Mouse (Mus musculus) embryonic facial prominence, embryonic 14.5 days (tissue): ENCODE measurements around the gene Gm21969. TPM values are rescaled to one million over a fixed set of nuclear protein-coding genes. Genes with fewer than 3 reads are reported as not detected.

Experiments
- ATAC-seq: fragments of 200-750 bp; cut with Nextera tagmentation; 2 replicates; pipeline ENCODE4 v1.8.0; 2017; ENCODE audit warnings: low read depth, moderate number of reproducible peaks, moderate TSS enrichment
- DNase-seq: peaks from one replicate; pipeline ENCODE4 v3.0.0-alpha.2; 2015; ENCODE audit warnings: low spot score
- H3K27ac ChIP-seq: fragments of 300-500 bp; sonication (generic); replicated peaks from 2 replicates; pipeline ENCODE4 v1.5.1; 2014; ENCODE audit warnings: low read depth, mild to moderate bottlenecking, low read length, moderate library complexity
- H3K27me3 ChIP-seq: fragments of 300-500 bp; sonication (generic); replicated peaks from 2 replicates; pipeline ENCODE4 v1.6.1; 2014; ENCODE audit warnings: low read length; ENCODE audit not compliant: control insufficient read depth, insufficient read depth
- H3K36me3 ChIP-seq: fragments of 300-500 bp; sonication (generic); 2 replicates; pipeline ENCODE4 v1.6.1; 2014; ENCODE audit warnings: low read length, mixed read lengths; ENCODE audit not compliant: control insufficient read depth, insufficient read depth
- H3K4me1 ChIP-seq: fragments of 300-500 bp; sonication (generic); 2 replicates; pipeline ENCODE4 v1.6.1; 2014; ENCODE audit warnings: antibody characterized with exemption, low read length; ENCODE audit not compliant: control insufficient read depth, insufficient read depth
- H3K4me2 ChIP-seq: fragments of 300-500 bp; sonication (generic); 2 replicates; pipeline ENCODE4 v1.6.1; 2014; ENCODE audit warnings: low read depth, mild to moderate bottlenecking, low read length, moderate library complexity, mixed read lengths
- H3K4me3 ChIP-seq: fragments of 300-500 bp; sonication (generic); 2 replicates; pipeline ENCODE4 v1.5.1; 2014; ENCODE audit warnings: low read depth, mild to moderate bottlenecking, low read length
- H3K9ac ChIP-seq: fragments of 300-500 bp; sonication (generic); 2 replicates; pipeline ENCODE4 v1.6.1; 2014; ENCODE audit warnings: low read depth, mild to moderate bottlenecking, low read length, moderate library complexity, mixed read lengths
- H3K9me3 ChIP-seq: fragments of 300-500 bp; sonication (generic); 2 replicates; pipeline ENCODE4 v1.6.1; 2016; ENCODE audit warnings: low read length; ENCODE audit not compliant: control insufficient read depth
- WGBS: fragments of 180-500 bp; shearing (Covaris S2); extraction: QIAGEN DNeasy Blood & Tissue Kit; methylation state at CpG from one replicate; pipeline ENCODE4 v1.1.7; 2014; 5-methylcytosine and 5-hydroxymethylcytosine counted together
- polyA plus RNA-seq: library from polyadenylated mRNA; unstranded; fragments of >200 nt; fragmentation: Nextera tagmentation; extraction: Ambion mirVana; gene quantifications from 2 replicates; pipeline ENCODE4 v1.2.1, GENCODE M21; 2014

Gm21969 gene
- polyA plus RNA-seq, 1 experiment from 2014 or later: not detected

DNA sequence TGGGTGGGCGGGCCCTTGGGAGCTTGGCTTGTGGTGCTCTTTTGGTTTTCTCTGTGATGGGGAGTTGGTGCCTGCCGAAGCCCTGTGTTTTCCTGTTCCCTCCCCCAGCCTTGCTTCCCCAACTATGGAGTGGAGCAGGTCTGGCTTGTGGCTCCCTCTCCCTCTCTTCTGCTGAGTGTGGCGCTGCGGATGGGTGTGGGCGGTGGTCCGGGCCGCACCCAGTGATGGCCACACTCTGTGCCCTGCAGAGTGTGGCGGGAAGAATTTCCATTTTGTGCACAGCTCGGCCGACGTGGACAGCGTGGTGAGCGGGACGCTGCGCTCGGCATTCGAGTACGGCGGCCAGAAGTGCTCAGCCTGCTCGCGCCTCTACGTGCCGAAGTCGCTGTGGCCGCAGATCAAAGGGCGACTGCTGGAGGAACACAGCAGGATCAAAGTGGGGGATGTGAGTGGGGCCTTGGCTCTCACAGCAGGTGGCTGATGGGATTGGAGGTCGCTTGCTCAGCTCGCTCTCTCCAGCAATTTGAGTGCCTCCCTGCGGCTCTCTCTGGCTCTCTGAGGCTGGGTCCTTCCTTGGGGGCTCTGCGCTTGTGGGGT lies 38.9 kb downstream of the Gm21969 start:
- WGBS: 8% methylated on average over 22 of the region's 30 CpGs
- peaks cover 8% of the 10 kb centered on the region for H3K4me1 ChIP-seq
- H3K9ac ChIP-seq: peak overlapping the region; percentile 26; the same call in 1 of the 2 replicates
- H3K27me3 ChIP-seq: peaks cover 18% of the 10 kb centered on the region
- no peaks in the 10 kb centered on the region for H3K9me3 ChIP-seq
- no peak overlapping the region for H3K27ac ChIP-seq
- peak overlapping the region; percentile 48 for H3K4me2 ChIP-seq
- ATAC-seq (peak; percentile 30; the same call in 1 of the 2 replicates), DNase-seq (peak; percentile 40)
- H3K36me3 ChIP-seq: peaks cover 30% of the 10 kb centered on the region; the same call in 1 of the 2 replicates
- H3K4me3 ChIP-seq: peak overlapping the region; percentile 16

DNA sequence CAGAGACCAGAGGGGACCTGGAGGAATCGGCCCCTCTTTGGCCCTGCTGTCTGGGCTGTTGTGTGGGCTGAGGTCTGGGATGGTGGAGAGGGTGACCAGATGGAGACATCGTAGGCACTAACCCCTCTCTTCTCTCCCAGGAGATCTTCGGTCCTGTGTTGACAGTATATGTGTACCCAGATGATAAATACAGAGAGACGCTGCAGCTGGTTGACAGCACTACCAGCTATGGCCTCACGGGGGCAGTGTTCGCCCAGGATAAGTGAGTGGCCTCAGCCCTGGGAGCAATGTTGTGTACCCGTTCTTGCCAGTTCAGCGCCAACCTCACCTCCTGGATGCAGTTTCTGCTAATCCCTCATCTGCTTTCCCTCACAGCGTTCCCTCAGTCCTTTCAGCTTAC lies 41.0 kb downstream of the Gm21969 start:
- Histone ChIP-seq H3K36me3 (peaks cover 35% of the 10 kb centered on the region), H3K4me1 (peaks cover 8% of the 10 kb centered on the region), H3K4me3 (no peak overlapping the region), H3K9ac (no peak overlapping the region), H3K9me3 (no peaks in the 10 kb centered on the region), H3K4me2 (no peak overlapping the region), H3K27me3 (peaks cover 18% of the 10 kb centered on the region), H3K27ac (no peak overlapping the region)
- whole genome bisulfite sequencing: 14% methylated on average over 9 of the region's 9 CpGs
- ATAC-seq (0 out of 2 replicates have a peak, but pooled peaks have one; percentile 23), DNase-seq (peak; percentile 79)

DNA sequence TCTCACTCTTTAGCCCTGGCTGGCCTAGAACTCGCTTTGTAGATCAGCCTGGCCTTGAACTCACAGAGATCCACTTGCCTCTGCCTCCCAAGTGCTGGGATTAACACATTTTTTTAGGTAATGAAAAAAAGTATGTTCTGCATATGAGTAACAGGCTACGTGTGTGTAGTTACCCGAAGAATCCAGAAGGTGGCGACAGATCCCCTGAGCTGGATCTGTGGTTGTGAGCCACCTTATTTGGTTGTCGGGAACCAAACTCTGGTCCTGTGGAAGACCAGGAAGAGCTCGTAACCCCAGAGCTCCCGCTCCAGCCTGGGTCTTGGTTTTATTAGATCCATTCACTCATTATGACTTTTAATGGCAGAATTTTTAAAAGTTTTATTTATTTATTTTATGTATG lies 43.9 kb downstream of the Gm21969 start:
- H3K4me3 ChIP-seq: no peak overlapping the region
- 83% methylated on average over 7 of the region's 7 CpGs for whole genome bisulfite sequencing
- no peak overlapping the region for H3K9ac ChIP-seq
- peaks cover 35% of the 10 kb centered on the region for H3K36me3 ChIP-seq
- ATAC-seq (no peak), DNase-seq (no peak)
- H3K9me3 ChIP-seq: no peaks in the 10 kb centered on the region
- no peak overlapping the region for H3K27ac ChIP-seq
- peaks cover 3% of the 10 kb centered on the region for H3K4me1 ChIP-seq
- peaks cover 10% of the 10 kb centered on the region for H3K27me3 ChIP-seq
- H3K4me2 ChIP-seq: no peak overlapping the region

DNA sequence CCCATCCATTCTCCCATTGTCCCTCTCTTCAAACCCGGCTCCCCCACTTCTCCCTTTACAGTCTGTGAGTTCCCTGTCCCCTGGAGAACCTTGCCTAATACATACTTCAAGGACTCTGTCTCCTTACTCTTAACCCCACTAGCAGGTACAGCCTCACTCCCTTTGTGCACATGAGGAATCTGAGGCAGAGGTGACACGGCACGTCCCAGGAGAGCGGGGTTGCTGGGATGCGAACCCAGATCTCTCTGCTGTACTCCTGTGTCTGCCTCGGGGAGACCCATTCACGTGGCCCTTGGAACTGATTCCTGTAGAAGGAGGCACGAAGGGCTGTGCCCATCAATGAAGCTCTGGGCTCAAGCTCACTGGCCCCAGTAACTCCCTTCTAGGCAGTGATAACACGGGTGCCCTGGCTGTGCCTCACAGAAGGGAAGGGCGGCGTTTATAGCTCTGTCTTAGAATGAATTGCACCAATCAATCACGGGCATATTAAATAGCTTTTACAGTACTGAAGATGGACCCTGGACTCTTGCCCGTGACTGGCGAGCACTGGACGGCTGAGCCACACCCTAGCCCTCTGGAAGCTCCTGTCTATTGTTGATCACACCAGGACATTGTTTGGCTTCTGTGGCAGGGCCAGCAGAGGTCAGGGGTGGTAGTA lies 47.2 kb downstream of the Gm21969 start:
- Histone ChIP-seq H3K9ac (no peak overlapping the region), H3K9me3 (no peaks in the 10 kb centered on the region), H3K4me1 (no peaks in the 10 kb centered on the region), H3K4me2 (no peak overlapping the region), H3K27ac (no peak overlapping the region), H3K36me3 (peaks cover 24% of the 10 kb centered on the region), H3K27me3 (no peaks in the 10 kb centered on the region), H3K4me3 (no peak overlapping the region)
- DNase-seq (no peak), ATAC-seq (no peak)
- WGBS: 80% methylated on average over 15 of the region's 15 CpGs

GRCm38 (mm10) chr4:139650907-139651306 lies 47.9 kb downstream of the Gm21969 start:
- ATAC-seq: no peak
- Histone ChIP-seq H3K27me3 (no peaks in the 10 kb centered on the region), H3K9me3 (no peaks in the 10 kb centered on the region), H3K4me3 (no peak overlapping the region), H3K4me1 (no peaks in the 10 kb centered on the region), H3K36me3 (peaks cover 17% of the 10 kb centered on the region), H3K27ac (no peak overlapping the region), H3K9ac (no peak overlapping the region), H3K4me2 (no peak overlapping the region)
- DNase-seq: no peak
- WGBS: 69% methylated on average over 11 of the region's 11 CpGs

GRCm38 (mm10) chr4:139653238-139653637 lies 50.3 kb downstream of the Gm21969 start, which contains the start of gene Tas1r2:
Tas1r2 (plus strand) TSS chr4:139653538.
- ATAC-seq: no peak
- H3K4me1 ChIP-seq: no peaks in the 10 kb centered on the region
- 93% methylated on average over 8 of the region's 8 CpGs for WGBS

DNA sequence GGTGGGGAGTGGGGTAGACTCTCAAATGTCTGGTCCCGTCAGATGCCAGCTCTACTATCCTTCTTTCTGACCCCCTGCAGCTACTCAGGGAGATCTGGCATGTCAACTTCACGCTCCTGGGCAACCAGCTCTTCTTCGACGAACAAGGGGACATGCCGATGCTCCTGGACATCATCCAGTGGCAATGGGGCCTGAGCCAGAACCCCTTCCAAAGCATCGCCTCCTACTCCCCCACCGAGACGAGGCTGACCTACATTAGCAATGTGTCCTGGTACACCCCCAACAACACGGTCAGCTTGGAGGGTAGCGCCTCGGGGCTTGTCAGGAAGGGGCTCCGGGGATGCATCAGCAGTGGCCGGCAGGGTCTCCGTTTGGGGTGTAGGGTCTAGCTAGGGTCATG lies 58.9 kb downstream of the Gm21969 start:
- DNase-seq: no peak
- H3K36me3 ChIP-seq: no peaks in the 10 kb centered on the region
- H3K4me1 ChIP-seq: no peaks in the 10 kb centered on the region
- WGBS: 82% methylated on average over 13 of the region's 14 CpGs
- no peak overlapping the region for H3K4me2 ChIP-seq
- ATAC-seq: no peak
- no peak overlapping the region for H3K4me3 ChIP-seq
- no peaks in the 10 kb centered on the region for H3K27me3 ChIP-seq
- H3K27ac ChIP-seq: no peak overlapping the region
- H3K9ac ChIP-seq: no peak overlapping the region
- no peaks in the 10 kb centered on the region for H3K9me3 ChIP-seq

More at GRCm38 (mm10) chr4:139653238-139653637, 50.3 kb downstream of the Gm21969 start, which contains the start of gene Tas1r2:
- DNase-seq: no peak
- no peak within 1 kb of the TSS for H3K4me2 ChIP-seq
- no peaks in the 10 kb centered on the region for H3K27me3 ChIP-seq
- H3K9me3 ChIP-seq: no peaks in the 10 kb centered on the region
- peaks cover 4% of the 10 kb centered on the region; the same call in 1 of the 2 replicates for H3K36me3 ChIP-seq
- H3K4me3 ChIP-seq: no peak within 1 kb of the TSS
- no peak within 1 kb of the TSS for H3K27ac ChIP-seq
- H3K9ac ChIP-seq: no peak within 1 kb of the TSS

GRCm38 (mm10) chr4:139667632-139668031 lies 64.6 kb downstream of the Gm21969 start:
- Histone ChIP-seq H3K9me3 (no peaks in the 10 kb centered on the region), H3K9ac (no peak overlapping the region), H3K4me1 (no peaks in the 10 kb centered on the region), H3K4me3 (no peak overlapping the region), H3K27me3 (no peaks in the 10 kb centered on the region), H3K36me3 (no peaks in the 10 kb centered on the region), H3K27ac (no peak overlapping the region), H3K4me2 (no peak overlapping the region)
- no peak for DNase-seq
- ATAC-seq: no peak
- 69% methylated on average over 6 of the region's 6 CpGs for WGBS
